Mouse (Mus musculus) CH12.LX (cell line): ENCODE results near the gene Akr1b8. TPM values are rescaled to one million over a fixed set of nuclear protein-coding genes. Genes with fewer than 3 reads are reported as not detected.
A peak's percentile ranks its signal among the peaks of the same experiment; 100 is the strongest.

ENCODE experiments used
- DNase-seq: peaks from one replicate; pipeline ENCODE4 v3.0.0-alpha.2; 2013; ENCODE audit errors: extremely low read depth
- H3K27ac ChIP-seq: 2 replicates; pipeline ENCODE4 v1.5.1; 2012; ENCODE audit warnings: low read depth, mild to moderate bottlenecking, control low read depth, moderate library complexity; ENCODE audit not compliant: insufficient read depth
- H3K27me3 ChIP-seq: replicated peaks from 2 replicates; pipeline ENCODE3; 2012; ENCODE audit warnings: inconsistent platforms
- H3K36me3 ChIP-seq, 2 experiments: replicated peaks in 1 of 2; 2 replicates each; pipeline versions ENCODE3 to v1.6.1; 2012; ENCODE audit warnings: inconsistent platforms in 1 of 2, low read length in 1 of 2, mild to moderate bottlenecking in 1 of 2, mixed read lengths in 1 of 2, moderate library complexity in 1 of 2; ENCODE audit not compliant: control insufficient read depth in 1 of 2, insufficient read depth in 1 of 2
- H3K4me1 ChIP-seq, 2 experiments: 2 replicates each; pipeline ENCODE4 v1.6.1; 2012; ENCODE audit warnings: inconsistent platforms in 1 of 2, moderate library complexity in 1 of 2; ENCODE audit not compliant: insufficient read depth in 2 of 2, control insufficient read depth in 1 of 2
- H3K4me2 ChIP-seq: 2 replicates; pipeline ENCODE4 v1.6.1; 2012; ENCODE audit warnings: low read depth, mild to moderate bottlenecking, control low read depth; ENCODE audit not compliant: poor library complexity, insufficient read depth, severe bottlenecking
- H3K4me3 ChIP-seq, 3 experiments: fragments of 150-350 bp in 1 of 3; sonication (generic) in 1 of 3; replicated peaks in 1 of 3; 2 replicates each; pipeline versions ENCODE3 to v1.5.1; 2011 to 2012; ENCODE audit warnings: low read depth in 2 of 3, low read length in 2 of 3, mild to moderate bottlenecking in 2 of 3, moderate library complexity in 2 of 3, control low read depth in 1 of 3, improper control_type of control experiment in 1 of 3, inconsistent platforms in 1 of 3, mixed read lengths in 1 of 3; ENCODE audit not compliant: poor library complexity in 1 of 3
- H3K79me2 ChIP-seq: replicated peaks from 2 replicates; pipeline ENCODE4 v1.6.1; 2012; ENCODE audit warnings: mild to moderate bottlenecking, moderate library complexity; ENCODE audit not compliant: control insufficient read depth, poor library complexity, insufficient read depth, severe bottlenecking; ENCODE audit errors: extremely low read depth
- H3K9ac ChIP-seq: 2 replicates; pipeline ENCODE4 v1.6.1; 2012; ENCODE audit warnings: low read depth, mild to moderate bottlenecking, control low read depth, moderate library complexity; ENCODE audit not compliant: insufficient read depth
- H3K9me3 ChIP-seq: replicated peaks from 2 replicates; pipeline ENCODE3; 2012; ENCODE audit warnings: low read length, inconsistent platforms, mixed read lengths
- BHLHE40 ChIP-seq: IDR thresholded peaks from 2 replicates; pipeline ENCODE4 v1.6.1; 2011; ENCODE audit warnings: mild to moderate bottlenecking, low read depth, low read length, improper control_type of control experiment
- CHD1 ChIP-seq: IDR thresholded peaks from 2 replicates; pipeline ENCODE4 v1.6.1; 2012; ENCODE audit warnings: low read depth, low read length, improper control_type of control experiment, inconsistent platforms
- CTCF ChIP-seq, 2 experiments: IDR thresholded peaks in 1 of 2; conservative IDR thresholded peaks in 1 of 2; 2 replicates each; pipeline ENCODE4 v1.5.1; 2011 to 2012; ENCODE audit warnings: low read depth in 2 of 2, low read length in 2 of 2, improper control_type of control experiment in 1 of 2, inconsistent platforms in 1 of 2, mild to moderate bottlenecking in 1 of 2, moderate library complexity in 1 of 2
- E2F4 ChIP-seq: IDR thresholded peaks from 2 replicates; pipeline ENCODE4 v1.6.1; 2011; ENCODE audit warnings: low read depth, low read length, improper control_type of control experiment; ENCODE audit not compliant: insufficient replicate concordance
- ELF1 ChIP-seq: IDR thresholded peaks from 2 replicates; pipeline ENCODE4 v1.6.1; 2014; ENCODE audit warnings: low read depth, mild to moderate bottlenecking, inconsistent platforms, low read length, improper control_type of control experiment
- EP300 ChIP-seq: IDR thresholded peaks from 2 replicates; pipeline ENCODE4 v1.6.1; 2011; ENCODE audit warnings: low read length, improper control_type of control experiment
- ETS1 ChIP-seq: conservative IDR thresholded peaks from 2 replicates; pipeline ENCODE4 v1.6.1; 2012; ENCODE audit warnings: low read depth, mild to moderate bottlenecking, inconsistent platforms, low read length, improper control_type of control experiment, moderate library complexity
- HCFC1 ChIP-seq: IDR thresholded peaks from 2 replicates; pipeline ENCODE4 v1.6.1; 2012; ENCODE audit warnings: low read depth, mild to moderate bottlenecking, inconsistent platforms, low read length, improper control_type of control experiment
- IRF4 ChIP-seq: IDR thresholded peaks from 2 replicates; pipeline ENCODE4 v1.6.1; 2014; ENCODE audit warnings: low read depth, mild to moderate bottlenecking, inconsistent platforms, low read length, improper control_type of control experiment
- MAX ChIP-seq: IDR thresholded peaks from 2 replicates; pipeline ENCODE4 v1.6.1; 2011; ENCODE audit warnings: low read length, improper control_type of control experiment
- MAZ ChIP-seq: IDR thresholded peaks from 2 replicates; pipeline ENCODE4 v1.6.1; 2012; ENCODE audit warnings: low read depth, mild to moderate bottlenecking, inconsistent platforms, low read length, improper control_type of control experiment, moderate library complexity
- MEF2A ChIP-seq: IDR thresholded peaks from 2 replicates; pipeline ENCODE4 v1.6.1; 2014; ENCODE audit warnings: low read depth, mild to moderate bottlenecking, inconsistent platforms, low read length, improper control_type of control experiment, borderline replicate concordance
- MXI1 ChIP-seq: IDR thresholded peaks from 2 replicates; pipeline ENCODE4 v1.6.1; 2011; ENCODE audit warnings: mild to moderate bottlenecking, low read depth, low read length, improper control_type of control experiment
- MYC ChIP-seq: IDR thresholded peaks from 2 replicates; pipeline ENCODE4 v1.6.1; 2011; ENCODE audit warnings: low read depth, mild to moderate bottlenecking, improper control_type of control experiment, low read length
- NELFE ChIP-seq: IDR thresholded peaks from 2 replicates; pipeline ENCODE4 v1.6.1; 2011; ENCODE audit warnings: low read depth, low read length, improper control_type of control experiment
- NRF1 ChIP-seq: IDR thresholded peaks from 2 replicates; pipeline ENCODE4 v1.6.1; 2014; ENCODE audit warnings: low read depth, mild to moderate bottlenecking, inconsistent platforms, low read length, improper control_type of control experiment, moderate library complexity
- PAX5 ChIP-seq: IDR thresholded peaks from 2 replicates; pipeline ENCODE4 v1.6.1; 2012; ENCODE audit warnings: low read length, inconsistent platforms, mixed read lengths
- POLR2A ChIP-seq: IDR thresholded peaks from 2 replicates; pipeline ENCODE4 v1.6.1; 2011; ENCODE audit warnings: low read depth, mild to moderate bottlenecking, improper control_type of control experiment, low read length
- POLR2AphosphoS2 ChIP-seq: IDR thresholded peaks from 2 replicates; pipeline ENCODE4 v1.6.1; 2011; ENCODE audit warnings: low read depth, low read length, improper control_type of control experiment
- RAD21 ChIP-seq: IDR thresholded peaks from 2 replicates; pipeline ENCODE4 v1.6.1; 2011; ENCODE audit warnings: low read depth, mild to moderate bottlenecking, low read length, improper control_type of control experiment, moderate library complexity
- SIN3A ChIP-seq: IDR thresholded peaks from 2 replicates; pipeline ENCODE4 v1.6.1; 2012; ENCODE audit warnings: low read length, improper control_type of control experiment, inconsistent platforms
- SMC3 ChIP-seq: IDR thresholded peaks from 2 replicates; pipeline ENCODE4 v1.6.1; 2011; ENCODE audit warnings: low read depth, low read length, improper control_type of control experiment
- TBP ChIP-seq: conservative IDR thresholded peaks from 2 replicates; pipeline ENCODE4 v1.6.1; 2011; ENCODE audit warnings: low read depth, low read length, improper control_type of control experiment
- TCF12 ChIP-seq: IDR thresholded peaks from 2 replicates; pipeline ENCODE4 v1.6.1; 2014; ENCODE audit warnings: low read depth, mild to moderate bottlenecking, inconsistent platforms, low read length, improper control_type of control experiment
- USF1 ChIP-seq: IDR thresholded peaks from 2 replicates; pipeline ENCODE4 v1.6.1; 2014; ENCODE audit warnings: low read depth, mild to moderate bottlenecking, inconsistent platforms, low read length, improper control_type of control experiment
- USF2 ChIP-seq: conservative IDR thresholded peaks from 2 replicates; pipeline ENCODE4 v1.6.1; 2011; ENCODE audit warnings: low read depth, low read length, improper control_type of control experiment
- ZC3H11A ChIP-seq: IDR thresholded peaks from 2 replicates; pipeline ENCODE4 v1.6.1; 2012; ENCODE audit warnings: low read depth, mild to moderate bottlenecking, inconsistent platforms, low read length, improper control_type of control experiment
- ZKSCAN1 ChIP-seq: IDR thresholded peaks from 2 replicates; pipeline ENCODE4 v1.6.1; 2012; ENCODE audit warnings: low read depth, inconsistent platforms, low read length, improper control_type of control experiment, borderline replicate concordance
- ZMIZ1 ChIP-seq: IDR thresholded peaks from 2 replicates; pipeline ENCODE4 v1.6.1; 2012; ENCODE audit warnings: low read depth, mild to moderate bottlenecking, inconsistent platforms, low read length, improper control_type of control experiment
- ZNF384 ChIP-seq: IDR thresholded peaks from 2 replicates; pipeline ENCODE4 v1.6.1; 2012; ENCODE audit warnings: low read depth, low read length, improper control_type of control experiment, inconsistent platforms
- dilution Hi-C: fragments of 300-500 bp; cut with MboI; formaldehyde crosslinking; loops from 2 replicates; pipeline ENCODE4 v1.14.3; 2020; ENCODE audit warnings: low sequenced_read_pairs; ENCODE audit not compliant: extremely low pct_unique_long_range_greater_than_20kb, extremely low pct_ligation_motif_present
- in situ Hi-C: fragments of 300-500 bp; cut with MboI; formaldehyde crosslinking; loops from 3 replicates; pipeline ENCODE4 v1.14.3; 2019; ENCODE audit warnings: low sequenced_read_pairs, low pct_ligation_motif_present, low pct_unique_long_range_greater_than_20kb, mixed read lengths
- polyA plus RNA-seq: library from polyadenylated mRNA; unstranded; fragments of >175 nt; gene quantifications from 2 replicates; pipeline ENCODE4 v1.2.1, GENCODE M21; 2012; ENCODE audit warnings: low read depth; ENCODE audit not compliant: insufficient read length
- total RNA-seq, 2 experiments: library from RNA; depleted of rRNA; stranded (reverse); fragments of 300-350 nt in 1 of 2; fragments of >200 nt in 1 of 2; gene quantifications; 2 replicates each; pipeline ENCODE4 v1.2.3; 2012 to 2014

The Akr1b8 gene
- total and polyA plus RNA-seq, 3 experiments, result 0.21 TPM; not detected in 2

GRCm38 (mm10) chr6:34344935-34345334, 9.0 kb upstream of the Akr1b8 start:
- H3K4me3 ChIP-seq, result peak overlapping the region in 1 of 3 experiments; percentile 35
- H3K79me2 ChIP-seq, result no peaks in the 10 kb centered on the region
- no peak overlapping the region for H3K27ac ChIP-seq
- H3K9me3 ChIP-seq, result no peaks in the 10 kb centered on the region
- DNase-seq, result peak; percentile 40
- peaks cover 4 to 35% of the 10 kb centered on the region in 2 experiments; a peak in 3 of 4 replicates for H3K4me1 ChIP-seq
- in situ Hi-C loops, result loop anchor here (5.0 to 10.0 kb wide), 2 partner anchors 33 to 50 kb away; no protein-coding TSS in a partner anchor
- H3K9ac ChIP-seq, result peak overlapping the region; percentile 25; the same call in 1 of the 2 replicates
- H3K4me2 ChIP-seq, result peak overlapping the region; percentile 83
- dilution Hi-C loops, result no loop called here
- H3K36me3 ChIP-seq, result no peaks in the 10 kb centered on the region
- TF ChIP-seq SIN3A, result no peak
- 0 out of 2 replicates have a peak, but pooled peaks have one; percentile 12 for TF ChIP-seq TCF12
- no peaks in the 10 kb centered on the region for H3K27me3 ChIP-seq

DNA sequence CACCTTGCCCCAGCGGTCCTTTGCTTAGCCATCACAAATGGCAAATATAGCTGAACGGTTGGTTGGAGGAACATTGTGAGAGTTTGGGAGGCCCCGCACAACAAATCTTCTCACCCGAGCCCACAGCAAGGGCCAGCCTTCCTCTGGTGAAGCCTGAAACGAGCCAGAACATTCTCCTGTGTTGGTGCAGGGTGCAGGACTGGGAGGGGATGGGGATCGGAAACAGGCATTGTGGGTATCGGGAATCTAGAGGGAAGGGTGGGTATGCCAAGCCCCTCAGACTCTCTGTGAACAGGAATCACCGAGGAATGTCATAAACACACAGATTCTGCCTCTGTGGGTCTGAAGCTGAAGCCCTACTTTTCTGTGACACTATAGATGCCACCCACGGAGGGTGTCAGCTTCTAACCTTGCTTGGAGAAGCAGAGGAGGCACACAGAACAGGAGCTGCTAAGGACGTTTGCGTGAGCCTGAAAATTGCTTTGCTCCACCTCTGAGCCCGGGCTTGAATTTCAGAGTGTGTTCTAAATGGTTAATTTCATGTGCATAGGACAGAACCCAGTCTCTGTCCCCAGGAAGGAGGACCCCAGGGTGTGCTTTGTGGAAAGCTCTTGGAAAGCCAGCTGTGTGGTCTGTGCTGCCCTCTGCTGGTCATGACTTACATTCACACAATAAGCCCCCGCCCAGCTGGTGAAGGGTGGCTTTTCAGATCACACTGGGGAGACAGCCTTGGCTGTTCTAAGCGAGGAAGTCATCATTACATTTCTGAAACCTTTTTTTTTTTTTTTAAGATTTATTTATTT, 7.6 kb upstream of the Akr1b8 start:
- H3K27ac ChIP-seq, result no peak overlapping the region
- dilution Hi-C loops, result no loop called here
- no peak overlapping the region for H3K9ac ChIP-seq
- H3K4me1 ChIP-seq, result peaks cover 4 to 38% of the 10 kb centered on the region in 2 experiments; a peak in 3 of 4 replicates
- in situ Hi-C loops, result loop anchor here (5.0 to 10.0 kb wide), 2 partner anchors 34 to 51 kb away; no protein-coding TSS in a partner anchor
- no peaks in the 10 kb centered on the region for H3K36me3 ChIP-seq
- no peaks in the 10 kb centered on the region for H3K9me3 ChIP-seq
- no peaks in the 10 kb centered on the region for H3K27me3 ChIP-seq
- TF ChIP-seq EP300 (no peak), POLR2A (no peak), NRF1 (no peak), CHD1 (no peak), MAX (0 out of 2 replicates have a peak, but pooled peaks have one; percentile 19), USF1 (no peak), E2F4 (no peak), RAD21 (peak; percentile 97), MYC (peak; percentile 50; the same call in 1 of the 2 replicates), SMC3 (peak; percentile 97), BHLHE40 (no peak), IRF4 (0 out of 2 replicates have a peak, but pooled peaks have one; percentile 15), MAZ (peak; percentile 86), NELFE (no peak), ELF1 (no peak), USF2 (no peak), MEF2A (no peak), SIN3A (peak; percentile 58; the same call in 1 of the 2 replicates), ZNF384 (no peak), ETS1 (no peak), ZC3H11A (peak; percentile 52), PAX5 (no peak), ZMIZ1 (no peak), TCF12 (no peak), MXI1 (no peak), POLR2AphosphoS2 (no peak), ZKSCAN1 (no peak), TBP (no peak), HCFC1 (no peak), CTCF (conservative IDR thresholded peaks at IDR 0.05 in 1 of 2, IDR thresholded peaks at IDR 0.05 in 1 of 2; ENCODE audit: low read depth in 2 of 2, low read length in 2 of 2) (peak; percentile 66 to 92)
- H3K79me2 ChIP-seq, result no peaks in the 10 kb centered on the region
- DNase-seq, result peak; percentile 80
- H3K4me2 ChIP-seq, result no peak overlapping the region
- H3K4me3 ChIP-seq, result no peak overlapping the region
